Mouse (Mus musculus) testis, adult 2 months (tissue): ENCODE results near the gene Otogl.

Source experiments
- CTCF ChIP-seq: fragments of 200-500 bp; IDR thresholded peaks from 2 replicates; pipeline ENCODE4 v1.5.1; 2012; ENCODE audit warnings: low read depth, mild to moderate bottlenecking, inconsistent platforms, low read length, moderate library complexity; ENCODE audit not compliant: control insufficient read depth, insufficient read depth, insufficient replicate concordance
- POLR2A ChIP-seq: fragments of 200-500 bp; IDR thresholded peaks from 2 replicates; pipeline ENCODE4 v1.6.1; 2012; ENCODE audit warnings: low read depth, mild to moderate bottlenecking, inconsistent platforms, low read length, moderate library complexity; ENCODE audit not compliant: control insufficient read depth

DNA sequence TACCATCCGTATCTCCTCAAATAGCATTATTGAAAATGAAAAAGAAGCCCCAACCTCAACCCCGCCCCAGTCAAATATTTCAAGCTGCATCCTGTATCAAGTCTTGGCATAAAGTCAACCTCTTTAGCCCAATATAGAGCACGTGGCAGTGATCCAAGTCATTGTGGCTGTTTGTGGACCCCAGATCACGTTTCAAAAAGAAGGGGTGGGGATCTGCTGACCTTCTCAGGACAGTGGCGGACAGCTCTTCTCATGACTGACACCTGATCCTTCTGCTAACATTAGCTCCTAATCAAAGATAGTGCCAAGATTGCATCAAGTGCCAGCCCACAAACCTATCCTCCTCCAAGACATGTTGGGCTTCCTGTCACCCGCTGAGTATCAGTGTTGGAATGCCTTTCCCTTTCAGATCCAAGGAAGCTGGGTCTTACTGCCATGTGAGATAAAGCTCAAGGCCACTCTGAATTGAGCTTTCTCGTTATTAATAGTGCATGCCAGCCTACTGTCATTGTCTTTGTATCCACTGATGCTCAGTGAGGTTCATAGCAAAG, 18.6 kb upstream of the Otogl start:
- TF ChIP-seq CTCF (no peak), POLR2A (no peak)
